Mouse (Mus musculus) megakaryocyte-erythroid progenitor cell, adult 5-6 weeks (primary cell): Measurements from ENCODE around the gene Ltbr. TPM values are rescaled to one million over a fixed set of nuclear protein-coding genes. Genes with fewer than 3 reads are reported as not detected.

Source experiments
- ATAC-seq: replicated peaks from 2 replicates; pipeline ENCODE4 v1.8.0; 2016; ENCODE audit warnings: mild to moderate bottlenecking, inconsistent platforms; ENCODE audit not compliant: severe bottlenecking, poor library complexity, low FRiP score, low TSS enrichment
- total RNA-seq, 2 experiments: library from RNA; stranded (forward) in 1 of 2; stranded (reverse) in 1 of 2; fragments of 200-1000, 215-1000 nt in 1 of 2; fragments of >200 nt in 1 of 2; fragmentation: Nextera tagmentation in 1 of 2; gene quantifications; 2 replicates each; pipeline ENCODE4 v1.2.3; 2014 to 2017

The Ltbr gene
- total RNA-seq, 2 experiments from 2014 or later, result 5.2 to 6.0 TPM

- ATAC-seq, result peak; percentile 49
These were observed 35.3 kb upstream of the Ltbr start, which contains the start of gene Tnfrsf1a for GRCm38 (mm10) chr6:125348721-125349574. Gene Tnfrsf1a, plus strand, starts transcription at chr6:125349362.

GRCm38 (mm10) chr6:125346029-125346428 is 32.3 kb upstream of the Ltbr start:
- no peak for ATAC-seq

DNA sequence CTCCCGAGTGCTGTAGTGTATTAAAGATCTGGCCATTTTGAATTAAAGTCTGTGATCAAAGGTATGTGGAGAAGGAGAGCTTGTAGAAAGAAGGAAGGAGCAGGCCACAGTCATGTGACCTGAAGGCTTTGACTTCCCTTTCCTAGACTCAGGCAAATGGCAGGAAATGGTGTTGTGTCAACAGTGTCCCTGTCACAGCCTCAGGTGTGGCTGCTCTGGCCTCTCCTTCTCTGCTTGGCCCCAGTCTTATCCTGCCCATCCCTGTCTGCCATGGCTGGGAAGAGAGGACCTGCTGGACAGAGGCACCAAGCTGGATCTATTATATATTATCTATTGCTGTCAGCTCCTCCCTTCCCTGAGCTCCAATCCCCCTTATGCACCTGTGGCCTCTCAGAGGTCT is 31.9 kb upstream of the Ltbr start:
- ATAC-seq, result no peak

DNA sequence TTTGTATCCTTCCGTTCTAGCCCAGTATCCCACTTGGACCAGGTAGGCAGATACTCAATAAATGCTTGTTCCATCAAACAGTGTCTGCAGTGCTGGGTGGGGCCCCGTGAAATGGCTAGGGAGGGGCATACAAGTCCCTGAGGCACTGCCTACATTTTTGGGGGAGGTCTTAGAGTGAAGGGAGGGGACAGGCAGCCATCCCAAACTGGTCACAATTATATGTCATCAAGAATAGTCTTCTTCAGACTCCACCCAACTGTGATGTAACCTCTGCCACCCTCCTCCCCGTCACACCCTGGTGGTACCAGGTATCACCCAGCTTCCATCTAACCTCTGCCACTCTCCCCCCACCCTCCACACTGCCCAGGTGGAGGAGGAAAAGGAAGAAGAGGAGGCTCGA is 31.2 kb upstream of the Ltbr start:
- no peak for ATAC-seq

GRCm38 (mm10) chr6:125344084-125344483 is 30.4 kb upstream of the Ltbr start:
- no peak for ATAC-seq

DNA sequence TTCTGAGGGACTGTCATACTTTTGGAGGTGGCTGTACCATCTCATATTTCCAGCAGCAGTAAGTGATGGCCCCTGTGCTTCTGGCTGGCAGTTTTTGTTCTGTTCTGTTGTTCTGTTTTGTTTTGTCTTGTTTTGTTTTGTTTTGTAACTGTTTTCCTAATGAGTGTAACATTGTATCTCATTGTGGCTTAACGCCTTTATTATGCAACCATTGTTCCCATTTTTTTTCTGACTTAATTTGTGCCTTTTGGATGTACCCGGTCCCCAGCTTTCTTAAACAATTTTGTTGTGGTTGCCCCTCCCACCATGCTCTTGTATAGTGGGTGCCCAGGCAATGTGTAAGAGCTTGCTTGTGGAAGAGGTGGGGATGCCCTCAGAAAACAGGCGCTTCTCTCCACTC is 28.5 kb upstream of the Ltbr start:
- ATAC-seq, result no peak

- no peak for ATAC-seq
These were observed 26.6 kb upstream of the Ltbr start for GRCm38 (mm10) chr6:125340244-125340643.

GRCm38 (mm10) chr6:125338791-125339660 is 25.3 kb upstream of the Ltbr start:
- ATAC-seq, result no peak

- no peak for ATAC-seq
These were observed 20.7 kb upstream of the Ltbr start for GRCm38 (mm10) chr6:125334356-125334755.

- ATAC-seq, result no peak
These were observed 19.6 kb upstream of the Ltbr start for GRCm38 (mm10) chr6:125333112-125333899.

DNA sequence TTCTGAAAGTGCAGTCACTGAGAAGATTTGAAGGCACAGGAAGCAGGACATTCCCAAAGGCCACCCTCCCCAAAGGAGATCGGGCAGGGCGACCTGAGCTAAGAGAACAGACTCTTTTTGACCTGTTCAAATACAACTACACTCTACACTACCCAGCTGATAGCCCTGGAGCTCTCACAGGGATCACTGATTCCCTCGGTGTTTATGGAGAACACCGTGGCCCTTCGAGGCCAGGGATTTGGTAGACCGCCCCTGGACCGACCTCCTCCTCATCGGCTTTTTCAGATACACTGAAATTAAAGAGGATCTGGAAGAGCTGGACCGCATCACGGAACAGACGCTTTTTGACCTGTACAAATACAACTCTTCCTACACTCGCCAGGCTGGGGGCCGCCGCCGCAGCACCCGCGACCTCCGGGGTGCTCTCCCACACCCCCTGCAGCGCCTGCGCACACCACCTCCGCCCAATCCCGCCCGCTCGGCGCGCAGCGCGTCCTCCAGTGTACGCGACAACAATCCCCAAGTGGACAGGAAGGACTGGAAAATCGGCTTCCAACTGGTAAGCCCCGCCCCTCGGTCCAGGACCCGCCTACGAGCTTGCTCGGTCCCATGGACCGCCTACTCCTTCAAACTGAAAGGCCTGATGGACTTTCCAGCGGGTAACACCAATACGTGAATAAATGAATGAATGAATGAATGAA is 17.1 kb upstream of the Ltbr start:
- peak; percentile 79 for ATAC-seq

- ATAC-seq, result 0 out of 2 replicates have a peak, but pooled peaks have one; percentile 47
These were observed 14.6 kb upstream of the Ltbr start for GRCm38 (mm10) chr6:125328243-125328642.

GRCm38 (mm10) chr6:125325337-125325736 is 11.7 kb upstream of the Ltbr start:
- no peak for ATAC-seq

DNA sequence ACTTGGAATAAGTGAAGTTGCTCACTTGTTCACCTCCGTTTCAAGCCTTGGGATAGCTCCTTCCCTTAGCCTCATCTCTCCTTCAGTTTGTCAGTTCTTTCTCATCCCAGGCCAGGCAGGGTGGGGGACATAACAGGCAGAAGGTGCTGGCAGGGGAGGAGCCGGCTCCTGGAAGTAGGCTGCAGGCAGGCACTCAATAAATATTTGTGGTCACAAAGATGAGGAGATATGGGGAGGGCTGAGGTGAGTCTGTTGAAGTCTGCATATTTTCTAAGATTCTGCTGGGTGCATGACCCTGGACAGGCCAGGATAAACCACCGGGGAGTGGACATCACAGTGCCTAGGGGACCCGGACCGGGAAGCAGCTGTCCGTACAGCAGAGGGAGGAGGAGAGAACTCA is 9.9 kb upstream of the Ltbr start:
- ATAC-seq, result no peak

DNA sequence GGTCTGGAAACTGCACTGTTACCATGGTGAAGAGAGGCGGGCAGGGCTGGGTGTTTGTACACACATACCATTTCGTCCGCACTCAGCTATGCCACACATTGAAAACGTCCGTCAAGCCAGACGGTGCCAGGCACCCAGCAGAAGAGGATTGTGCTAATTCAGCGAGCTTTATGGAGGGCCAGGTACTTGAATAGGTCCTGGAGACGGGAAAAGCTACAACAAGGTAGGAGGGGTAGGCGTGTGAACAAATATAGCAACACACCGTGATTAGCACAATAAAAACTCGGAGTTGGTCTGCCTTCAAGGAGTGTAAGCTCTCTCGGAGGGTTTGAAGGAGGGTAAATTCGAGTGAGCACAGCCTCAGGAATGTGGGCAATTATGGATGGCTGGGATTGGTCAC is 9.1 kb upstream of the Ltbr start:
- ATAC-seq, result no peak

DNA sequence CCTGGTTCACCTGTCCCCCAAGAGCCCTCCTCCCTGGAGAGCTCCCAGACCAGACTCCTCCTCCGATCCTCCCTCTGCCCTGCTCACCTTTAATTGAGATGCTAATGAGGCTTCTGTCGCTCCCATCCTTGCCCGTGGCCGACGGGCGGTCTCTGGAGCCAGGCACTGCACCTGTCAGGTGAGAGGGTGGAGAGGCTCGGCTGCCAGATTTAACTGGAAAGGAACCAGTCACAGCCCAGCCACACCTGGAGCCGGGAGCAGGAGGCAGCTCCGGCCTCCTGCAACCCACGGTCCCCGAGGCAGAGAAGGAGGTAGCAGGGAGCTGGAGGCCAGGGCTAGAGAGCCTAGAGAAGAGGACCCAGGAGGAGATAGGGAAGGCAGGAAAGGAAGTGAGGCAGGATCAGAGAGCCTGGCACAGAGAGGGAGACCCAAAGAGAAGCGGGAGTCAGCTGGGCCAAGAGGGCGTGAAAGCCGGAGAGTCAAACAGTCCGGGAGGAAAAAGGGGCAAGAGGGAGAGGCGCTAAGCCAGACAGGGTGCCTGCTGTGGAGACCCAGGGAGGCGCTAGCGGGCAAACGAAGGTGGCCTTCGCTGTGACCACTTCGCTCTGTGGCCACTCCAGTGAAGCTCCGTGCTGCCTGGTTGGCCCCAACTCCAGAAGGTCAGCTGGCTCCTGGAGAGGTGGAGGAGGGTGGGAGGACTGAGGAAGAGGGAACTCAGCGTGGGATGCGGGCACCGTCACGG is 7.6 kb upstream of the Ltbr start:
- no peak for ATAC-seq

GRCm38 (mm10) chr6:125320323-125320722 is 6.6 kb upstream of the Ltbr start, which contains the start of gene Scnn1a:
Gene Scnn1a, plus strand, starts transcription at chr6:125320659.
- ATAC-seq, result no peak

GRCm38 (mm10) chr6:125319919-125320296 is 6.2 kb upstream of the Ltbr start:
- ATAC-seq, result no peak
